Mouse (Mus musculus) urinary bladder, adult 2 months (tissue): Measurements from ENCODE around the gene Bcl3. TPM values are rescaled to one million over a fixed set of nuclear protein-coding genes. Genes with fewer than 3 reads are reported as not detected.
"Not testable (repeated sequence)": the region's sequence is repeated elsewhere in the genome, so short reads cannot be mapped to it uniquely, and the experiment has no call there.

Experiments used
- DNase-seq: peaks from one replicate; pipeline ENCODE4 v3.0.0; 2022; ENCODE audit warnings: low spot score
- polyA plus RNA-seq: library from polyadenylated mRNA; depleted of rRNA; stranded (reverse); fragments of >200 nt; gene quantifications from 2 replicates; pipeline ENCODE4 v1.2.3, GENCODE M21; 2012

Gene Bcl3
- polyA plus RNA-seq, 1 experiment, result 10.9 TPM

DNA sequence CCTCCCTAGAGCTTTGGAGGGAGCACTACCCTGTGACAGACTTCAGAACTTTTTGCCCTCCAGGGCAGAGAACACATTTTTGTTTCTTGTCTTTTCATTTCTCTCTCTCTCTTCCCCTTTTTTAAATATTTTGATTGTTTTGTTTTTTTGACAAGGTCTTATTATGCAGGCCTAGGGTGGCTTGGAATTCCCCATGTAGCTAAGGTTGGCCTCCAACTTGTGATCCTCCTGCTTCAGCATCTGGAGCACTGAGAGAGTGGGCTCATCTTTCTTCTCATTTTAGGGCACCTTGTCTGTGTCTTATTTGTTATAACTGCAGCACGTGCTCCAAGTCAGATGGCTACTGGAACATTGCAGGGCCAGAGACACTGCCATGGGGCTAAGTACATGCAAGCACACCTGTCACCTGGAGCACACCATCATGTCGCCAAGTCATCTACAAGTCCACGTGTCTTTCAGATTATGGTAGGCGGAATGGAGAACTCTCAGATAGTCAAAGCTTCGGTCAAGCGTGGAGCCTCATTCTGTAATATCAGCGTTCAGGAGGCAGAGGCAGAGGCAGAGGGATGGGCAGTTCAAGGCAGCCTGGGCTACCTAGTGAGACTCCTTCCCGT lies 16.1 kb downstream of the Bcl3 start:
- no peak for DNase-seq

DNA sequence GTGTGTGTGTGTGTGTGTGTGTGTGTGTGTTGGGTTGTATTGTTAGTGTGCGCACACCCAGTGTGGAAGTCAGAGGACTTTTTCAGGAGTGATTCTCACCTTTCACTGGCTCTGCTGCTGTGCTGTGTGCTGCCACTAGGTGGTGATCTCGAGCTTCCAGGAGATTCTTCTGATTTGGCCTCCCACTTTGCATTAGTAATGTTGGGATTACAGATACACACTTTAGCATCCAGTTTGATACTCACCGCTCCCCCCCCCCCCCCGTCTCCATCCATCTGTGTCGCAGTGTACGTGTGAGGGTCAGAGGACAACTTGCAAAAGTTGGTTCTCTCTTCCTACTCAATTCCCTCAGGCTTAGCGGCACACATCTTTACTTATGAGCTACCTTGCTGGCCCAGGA lies 19.6 kb downstream of the Bcl3 start:
- peak; percentile 64 for DNase-seq

DNA sequence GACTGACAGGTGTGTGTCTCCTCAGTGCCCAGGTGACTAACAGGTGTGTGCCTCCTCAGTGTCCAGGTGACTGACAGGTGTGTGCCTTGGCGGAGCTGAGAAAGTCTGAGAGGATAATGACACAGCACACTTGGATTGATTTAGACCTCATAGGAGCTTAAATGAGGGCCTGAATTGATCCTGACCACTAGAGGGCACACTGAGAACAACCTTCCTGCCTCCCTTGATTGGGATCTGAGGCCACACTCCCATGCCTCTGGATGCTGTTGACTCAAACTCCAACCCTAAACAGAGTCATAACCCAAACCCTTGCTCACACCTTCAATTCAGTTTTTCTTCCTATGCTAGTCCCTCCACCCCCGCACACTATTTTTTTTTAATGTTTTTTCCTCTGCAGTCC lies 21.8 kb downstream of the Bcl3 start:
- DNase-seq, result no peak

DNA sequence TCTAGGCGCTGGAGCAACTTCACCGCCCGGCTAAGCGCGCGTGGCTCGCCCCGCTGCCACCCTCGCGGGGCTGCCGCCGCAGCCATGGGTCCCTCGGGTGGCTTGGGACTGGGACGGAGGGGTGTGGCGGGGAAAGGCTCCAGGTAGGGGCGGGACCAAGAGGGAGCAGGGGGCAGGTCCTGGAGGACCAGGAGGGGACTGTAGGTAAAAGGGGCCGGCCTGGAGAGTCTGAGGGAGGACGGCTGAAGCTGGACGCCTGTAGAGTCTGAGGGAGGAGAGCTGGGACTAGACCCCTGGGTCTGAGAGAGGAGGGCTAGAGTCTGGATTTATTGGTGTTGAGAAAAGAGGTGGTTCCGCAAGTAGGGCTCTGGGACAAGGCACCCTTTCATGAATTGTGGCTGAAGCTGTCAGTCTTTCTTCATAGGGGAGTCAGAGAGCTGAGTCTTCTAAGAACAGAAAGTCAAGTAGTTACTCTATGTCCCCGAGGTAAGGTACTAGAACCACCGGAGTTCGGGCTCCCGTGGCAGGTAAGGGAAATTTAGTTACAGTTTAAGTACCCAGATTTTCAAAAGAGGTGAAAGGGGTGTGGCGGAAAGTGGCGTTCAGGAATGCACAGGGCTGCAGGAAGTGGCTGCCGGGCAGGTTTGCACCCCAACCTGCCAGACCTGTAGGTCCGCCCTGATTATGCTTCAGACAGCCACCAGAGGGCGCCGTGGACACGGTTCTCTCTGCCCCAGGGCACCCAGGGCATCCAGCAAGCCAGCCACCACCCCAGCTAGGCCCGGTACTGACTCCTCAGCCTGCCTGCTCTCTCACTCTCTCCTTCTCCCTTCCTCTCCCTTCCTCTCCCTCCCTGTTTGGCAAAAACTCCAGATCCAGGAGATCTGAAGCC lies 25.6 kb downstream of the Bcl3 start, which contains the start of gene Cblc:
Gene Cblc (minus strand): TSS at position 113 of the 892 bp plus-strand sequence.
- peak; percentile 86 for DNase-seq

DNA sequence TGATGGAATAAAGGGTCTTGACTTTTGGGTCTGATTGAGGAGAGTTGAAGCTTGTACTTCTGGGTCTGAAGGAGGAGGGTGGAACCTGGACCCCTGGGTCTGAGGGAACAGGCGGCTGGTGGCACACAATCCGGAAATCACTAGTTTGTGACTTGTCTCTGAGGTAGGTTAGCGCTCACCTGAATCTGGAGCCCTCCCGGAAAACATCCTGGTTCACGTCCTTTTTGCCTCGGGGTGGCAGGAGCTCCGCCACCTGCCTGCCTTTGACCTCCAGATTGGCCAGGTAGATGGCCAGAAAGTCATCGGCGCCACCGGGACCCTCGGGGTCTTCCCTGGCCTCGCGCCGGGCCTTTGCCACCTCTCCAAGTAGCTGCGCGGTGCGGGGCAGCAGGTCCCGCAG lies 26.3 kb downstream of the Bcl3 start:
- DNase-seq, result no peak

DNA sequence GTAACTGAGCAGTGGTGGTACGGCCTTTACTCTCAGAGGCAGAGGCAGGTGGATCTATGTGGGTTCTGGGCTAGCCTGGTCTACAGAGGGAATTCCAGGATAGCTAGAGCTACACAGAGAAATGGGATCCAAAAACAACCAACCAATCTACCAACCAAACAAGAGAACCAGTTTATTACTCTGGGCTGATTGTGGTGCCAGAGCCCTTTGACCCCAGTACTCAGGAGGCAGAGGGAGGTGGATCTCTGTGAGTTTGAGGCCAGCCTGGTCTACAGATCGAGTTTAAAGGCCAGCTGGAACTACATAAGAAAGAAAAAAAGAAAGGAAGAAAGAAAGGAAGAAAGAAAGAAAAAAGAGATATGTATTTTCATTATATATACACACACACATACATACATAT lies 27.3 kb downstream of the Bcl3 start:
- DNase-seq, result no peak

DNA sequence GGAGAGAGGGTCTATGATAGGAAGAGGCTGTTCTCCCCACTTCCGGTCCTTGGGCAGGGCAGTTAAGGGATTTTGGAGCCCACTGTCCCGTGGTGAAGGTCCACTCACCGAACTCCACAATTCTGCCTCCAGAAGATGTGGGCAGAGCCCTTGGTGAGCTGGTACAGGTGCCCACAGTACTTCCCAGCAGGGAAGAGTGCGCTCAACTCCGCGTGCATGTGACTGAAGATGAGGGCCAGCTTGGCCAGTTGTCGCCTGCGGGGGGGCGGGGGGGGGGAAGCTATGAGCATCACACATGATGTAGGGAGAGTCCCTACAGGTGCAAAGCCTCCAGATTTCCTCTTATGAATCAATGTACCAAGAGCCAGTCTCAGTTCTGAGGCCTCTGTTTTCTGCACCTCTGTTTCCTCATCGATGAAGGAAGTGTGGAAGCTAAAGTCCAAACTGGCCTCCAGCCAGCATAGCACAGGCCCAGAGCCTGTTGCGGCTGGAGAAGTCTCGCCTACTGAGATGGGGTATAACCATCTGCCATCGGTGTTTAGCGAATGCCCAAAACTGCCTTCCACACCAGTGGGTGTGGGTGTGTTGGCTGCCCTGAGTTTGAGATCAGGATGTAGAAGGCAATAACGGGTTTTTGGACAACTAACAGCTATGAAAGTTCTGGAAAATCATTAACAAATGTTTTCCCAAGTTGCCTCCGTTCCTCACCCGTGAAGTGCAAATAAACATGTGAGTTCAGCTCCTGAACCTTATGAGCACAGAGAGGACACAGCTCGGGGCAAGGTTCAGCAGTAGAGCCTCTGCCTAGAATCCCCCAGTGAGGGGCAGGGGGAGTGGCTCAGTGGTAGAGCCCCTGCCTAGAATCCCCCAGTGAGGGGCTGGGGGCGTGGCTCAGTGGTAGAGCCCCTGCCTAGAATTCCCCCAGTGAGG lies 29.6 kb downstream of the Bcl3 start:
- DNase-seq, result no peak

DNA sequence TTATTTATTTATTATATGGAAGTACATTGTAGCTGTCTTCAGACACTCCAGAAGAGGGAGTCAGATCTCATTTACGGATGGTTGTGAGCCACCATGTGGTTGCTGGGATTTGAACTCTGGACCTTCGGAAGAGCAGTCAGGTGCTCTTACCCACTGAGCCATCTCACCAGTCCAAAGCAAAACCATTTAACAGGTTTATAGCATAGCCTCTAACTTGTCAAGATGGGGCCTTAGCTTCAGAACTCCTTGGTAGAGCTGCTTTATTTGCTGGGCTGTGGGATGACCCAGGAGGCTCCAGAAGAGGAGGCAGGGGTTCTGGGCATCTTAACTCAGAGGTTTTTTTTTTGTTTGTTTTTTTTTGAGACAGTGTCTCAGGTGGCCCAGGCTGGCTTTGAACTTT lies 31.1 kb downstream of the Bcl3 start:
- not testable (repeated sequence) for DNase-seq

DNA sequence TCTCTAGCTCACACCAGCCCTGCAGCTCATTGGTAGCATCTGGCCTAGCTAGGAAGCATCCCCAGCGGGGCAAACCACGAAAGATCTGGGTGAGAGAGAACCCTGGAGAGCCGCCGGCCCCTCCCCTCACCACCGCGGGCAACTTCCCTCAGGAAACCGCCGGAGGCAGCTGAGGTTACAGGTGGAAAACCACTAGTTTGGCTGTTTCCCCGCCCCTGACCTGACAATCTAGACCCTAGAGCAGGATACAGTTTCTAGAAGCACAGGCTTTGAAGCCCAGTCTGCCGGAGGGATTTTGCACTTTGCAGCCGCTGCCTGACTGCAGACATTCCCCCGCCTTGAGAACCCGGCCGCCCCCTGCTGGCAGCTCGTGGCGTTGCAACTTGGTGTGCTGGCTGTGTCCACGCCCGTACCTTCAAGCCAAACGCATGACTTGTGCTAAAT lies 32.6 kb downstream of the Bcl3 start:
- peak; percentile 96 for DNase-seq

DNA sequence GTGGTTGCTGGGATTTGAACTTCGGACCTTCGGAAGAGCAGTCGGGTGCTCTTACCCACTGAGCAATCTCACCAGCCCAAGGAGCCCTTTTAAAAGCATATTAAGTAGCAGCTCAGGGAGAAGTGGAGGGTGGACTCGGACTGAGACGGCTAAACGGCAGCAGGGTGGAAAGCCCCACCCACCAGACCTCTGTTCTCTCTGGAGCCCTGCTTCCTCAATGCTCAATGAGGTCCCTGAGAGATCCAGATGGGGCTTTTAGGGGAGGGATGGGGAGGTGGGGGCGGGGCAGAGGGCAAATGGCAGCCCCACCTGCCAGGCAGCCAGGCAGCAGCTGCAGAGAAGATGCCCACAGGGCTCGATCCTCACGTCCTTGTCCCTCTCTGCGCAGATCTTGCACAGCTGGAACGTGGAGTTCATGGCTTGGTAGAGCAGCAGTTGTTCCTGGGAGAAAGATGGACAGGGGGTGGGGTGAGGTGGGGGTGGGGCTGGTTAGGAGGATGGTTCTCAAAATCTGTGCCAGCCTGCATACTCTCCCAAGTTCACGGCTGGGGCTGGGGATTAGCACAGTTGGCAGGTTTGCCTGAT lies 36.6 kb downstream of the Bcl3 start:
- DNase-seq, result no peak

DNA sequence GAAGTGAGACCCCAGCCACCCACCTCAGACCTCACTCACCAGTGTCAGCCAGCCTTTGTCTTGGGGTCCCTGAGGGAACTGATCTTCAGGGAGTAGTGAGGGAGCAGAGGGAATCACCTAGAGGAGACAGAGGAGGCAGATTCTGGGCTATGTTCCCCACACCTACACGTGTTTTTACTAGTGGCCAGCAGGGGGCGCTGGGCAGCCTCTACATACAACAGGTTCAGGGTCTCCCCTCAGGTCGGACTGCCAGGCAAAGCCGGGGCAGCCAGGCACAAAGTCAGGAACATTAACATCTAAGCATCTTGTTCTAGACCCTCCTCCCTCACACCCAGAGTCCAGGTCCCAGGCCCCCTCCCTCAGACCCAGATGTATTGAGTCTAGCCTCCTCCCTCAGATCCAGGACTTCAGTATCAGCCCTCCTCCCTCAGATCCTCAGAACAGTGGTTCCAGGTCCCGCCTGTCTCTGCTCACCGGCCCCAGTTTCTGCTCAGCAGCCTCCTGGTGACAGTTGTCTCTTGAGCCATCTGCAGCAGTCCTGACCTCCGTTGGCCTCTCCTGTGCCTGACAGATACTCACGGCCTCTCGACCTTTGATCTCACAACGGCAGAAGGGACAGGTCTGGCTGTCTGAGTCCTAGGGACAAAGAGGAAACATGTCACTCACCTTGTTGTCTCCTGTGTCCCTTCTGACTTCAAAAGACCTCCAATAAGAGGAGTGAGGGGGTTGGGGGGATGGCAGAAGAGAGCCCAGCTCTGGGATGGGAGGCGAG lies 37.6 kb downstream of the Bcl3 start:
- no peak for DNase-seq

DNA sequence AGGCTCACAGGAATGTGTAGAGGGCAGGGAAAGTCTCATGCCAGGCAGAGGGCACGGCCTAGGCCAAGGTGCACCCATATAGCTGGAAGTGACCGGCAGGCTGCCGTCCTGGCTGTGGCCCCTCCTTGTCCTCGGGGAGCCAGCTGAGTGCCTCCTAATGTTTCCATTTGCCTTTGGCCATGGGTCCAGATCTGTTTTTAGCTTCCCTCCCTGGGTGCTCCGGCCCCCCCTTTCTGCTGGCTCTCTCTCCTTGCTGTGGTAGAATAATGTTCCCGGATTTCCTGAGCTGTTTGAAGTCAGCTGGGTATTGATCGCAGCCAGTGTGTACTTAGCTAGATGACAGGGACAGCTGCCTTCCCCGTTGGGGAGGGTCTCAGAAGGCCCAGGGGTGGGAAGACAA lies 38.9 kb downstream of the Bcl3 start:
- no peak for DNase-seq

DNA sequence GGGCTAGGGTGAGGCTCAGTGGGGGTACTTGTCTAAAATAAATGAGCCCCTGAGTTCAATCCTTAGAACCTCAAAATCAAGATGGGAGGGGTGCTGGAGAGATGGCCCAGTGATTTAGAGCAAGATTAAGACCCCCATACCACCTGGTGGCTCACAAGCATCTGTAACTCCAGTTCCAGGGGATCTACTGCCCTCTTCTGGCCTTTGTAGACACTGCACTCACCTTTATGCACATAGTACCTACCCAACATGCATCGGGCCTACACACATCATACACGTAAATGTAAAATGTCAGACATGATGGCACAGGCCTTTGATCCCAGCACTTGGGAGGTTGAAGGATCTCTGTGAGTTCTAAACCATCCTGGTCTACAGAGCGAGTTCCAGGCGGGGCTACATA lies 39.9 kb downstream of the Bcl3 start:
- no peak for DNase-seq

DNA sequence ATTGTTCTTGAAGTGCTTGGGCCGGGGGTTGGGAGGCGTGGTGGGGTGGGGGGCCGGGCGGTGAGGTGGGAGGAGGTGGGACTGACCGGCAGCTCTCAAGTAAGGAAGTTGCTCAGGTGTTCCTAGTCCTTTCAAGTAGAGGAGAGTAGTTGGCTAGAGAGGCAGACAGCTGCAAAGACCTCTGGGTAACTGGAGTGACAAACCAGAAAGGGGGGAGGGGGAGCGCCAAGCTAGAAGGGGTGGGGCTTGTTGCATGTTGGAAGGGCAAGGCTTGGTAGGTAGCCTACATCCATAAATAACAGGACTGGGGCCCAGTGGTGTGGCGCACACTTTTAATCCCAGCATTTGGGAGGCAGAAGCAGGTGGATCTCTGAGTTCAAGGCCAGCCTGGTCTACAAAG lies 40.8 kb downstream of the Bcl3 start:
- no peak for DNase-seq

DNA sequence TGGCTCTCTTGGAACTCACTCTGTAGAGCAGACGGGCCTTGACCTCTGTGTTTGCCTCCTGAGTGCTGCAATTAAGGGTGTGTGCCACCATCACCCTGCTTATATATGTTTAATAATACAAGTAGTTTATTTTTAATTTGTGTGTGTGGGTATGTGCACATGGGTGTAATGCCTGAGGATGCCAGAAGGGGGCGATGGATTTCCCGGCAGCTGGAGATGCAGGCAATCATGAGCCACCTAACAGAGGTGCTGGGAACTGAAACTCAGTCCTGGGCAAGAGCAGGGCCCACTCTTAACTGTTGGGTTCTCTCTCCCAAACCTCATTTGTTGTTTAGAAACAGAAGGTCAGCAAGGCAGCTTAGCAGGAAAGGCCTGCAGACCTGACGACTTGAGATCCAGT lies 42.7 kb downstream of the Bcl3 start:
- DNase-seq, result no peak

DNA sequence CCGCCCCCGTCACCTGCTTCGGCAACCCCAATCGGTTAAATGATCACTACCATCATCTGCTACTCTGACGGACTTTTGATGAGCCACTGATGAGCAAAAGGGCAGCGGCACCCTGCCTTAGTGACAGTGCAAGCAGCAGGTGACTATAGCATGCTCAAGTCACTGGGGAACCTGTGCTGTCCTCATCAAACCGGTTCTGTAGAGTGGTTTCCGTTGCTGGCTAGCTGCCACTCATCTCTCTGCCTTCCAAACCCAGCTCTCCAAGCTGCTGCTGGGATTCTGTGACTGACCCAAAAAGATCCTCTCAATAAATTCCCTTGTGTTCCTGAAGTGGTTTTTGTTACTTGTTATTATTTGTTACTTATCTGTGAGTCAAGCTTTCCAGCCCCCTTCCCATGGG lies 43.9 kb downstream of the Bcl3 start:
- no peak for DNase-seq

DNA sequence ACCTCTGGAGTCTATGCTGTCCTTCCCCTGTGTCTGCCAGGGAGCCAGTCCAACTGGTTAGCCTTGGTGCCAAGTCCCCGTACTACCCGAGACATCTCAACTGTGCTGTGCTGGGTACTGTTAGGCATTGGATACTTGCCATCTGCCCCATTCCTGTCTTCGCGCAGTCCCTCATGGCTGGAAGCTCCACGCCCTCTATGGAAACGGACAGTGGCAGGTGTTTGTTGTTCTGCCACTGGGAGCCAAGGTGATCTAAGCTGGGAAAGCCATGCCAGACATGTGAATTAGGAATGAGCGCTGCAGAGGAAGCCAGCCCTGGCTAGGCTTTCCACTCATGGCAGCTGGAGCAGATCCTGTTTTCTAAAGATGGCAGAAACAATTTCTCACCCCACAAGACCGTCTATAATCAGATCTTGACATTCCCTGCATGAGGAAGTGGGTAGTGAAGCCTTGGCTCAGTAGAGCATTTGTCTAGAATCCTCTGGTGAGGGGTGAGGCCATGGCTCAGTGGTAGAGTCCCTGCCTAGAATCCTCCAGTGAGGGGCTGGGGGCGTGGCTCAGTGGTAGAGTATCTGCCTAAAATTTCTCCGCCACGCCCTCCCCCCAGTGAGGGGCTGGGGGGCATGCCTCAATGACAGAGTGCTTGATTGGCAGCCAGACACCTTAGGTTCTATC lies 45.4 kb downstream of the Bcl3 start:
- DNase-seq, result no peak

DNA sequence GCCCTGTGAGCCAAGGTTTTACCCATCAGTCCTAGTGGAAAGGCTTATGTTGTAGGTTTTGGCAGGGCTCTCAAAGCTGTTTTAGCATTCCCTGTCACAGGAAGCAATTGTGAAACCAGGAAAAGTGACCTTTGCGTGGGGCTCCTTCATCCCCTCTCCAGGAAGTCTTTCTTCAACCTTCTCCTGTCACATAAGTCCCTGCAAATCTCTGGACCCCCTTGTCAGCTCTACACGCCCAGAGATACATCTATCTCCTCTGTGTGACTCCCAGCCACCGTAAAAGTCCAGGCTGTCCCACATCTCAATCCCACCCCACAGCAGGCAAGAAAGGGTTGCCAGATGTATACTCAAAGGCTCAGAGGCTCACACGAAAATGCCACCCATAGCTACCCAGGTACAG lies 50.9 kb downstream of the Bcl3 start:
- DNase-seq, result no peak

DNA sequence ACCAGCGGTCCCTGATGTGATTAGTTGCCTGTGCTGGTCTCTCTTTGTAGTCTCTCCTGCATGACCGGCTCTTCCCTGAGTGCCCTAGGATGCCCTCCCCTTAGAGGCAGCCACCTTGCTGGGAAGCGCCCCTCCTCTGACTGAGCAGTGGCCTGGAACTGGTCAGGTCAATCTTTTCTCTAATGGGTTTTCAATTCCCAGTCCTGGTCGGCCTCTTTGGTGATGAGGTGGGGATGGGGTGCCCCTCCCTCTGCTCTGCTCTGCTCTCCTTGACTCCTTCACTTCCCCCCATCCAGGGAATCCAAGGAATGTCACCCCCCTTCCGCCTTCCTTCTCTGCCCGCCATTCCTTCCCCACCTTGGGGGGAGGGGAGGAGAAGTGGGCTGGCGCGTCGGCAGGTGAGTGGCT lies 51.6 kb downstream of the Bcl3 start, which contains the start of gene Bcam:
Gene Bcam (minus strand): TSS at position 33 of the 408 bp plus-strand sequence.
- DNase-seq, result no peak

DNA sequence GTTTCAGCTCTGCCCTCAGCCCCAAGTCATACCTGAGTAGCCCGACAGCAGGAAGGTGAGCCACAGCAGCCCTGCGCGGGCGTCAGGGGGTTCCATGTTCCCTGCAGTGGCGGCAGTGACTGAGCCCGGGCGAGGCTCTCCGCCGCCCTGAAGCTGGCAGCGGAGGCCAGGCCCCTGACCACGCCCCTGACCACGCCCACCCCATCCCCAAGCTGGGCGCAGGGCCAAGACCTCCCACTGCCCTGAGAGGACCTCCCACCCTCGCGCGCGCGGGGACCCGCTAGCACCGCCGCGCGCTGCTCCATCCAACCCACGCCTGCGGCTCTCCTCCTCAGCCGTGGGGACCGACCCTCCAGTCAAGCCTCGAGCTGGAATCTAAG lies 52.2 kb downstream of the Bcl3 start:
- DNase-seq, result peak; percentile 81
